Mouse (Mus musculus): ENCODE results near the gene Nosip. TPM values are rescaled to one million over a fixed set of nuclear protein-coding genes. Genes with fewer than 3 reads are reported as not detected.

Nosip gene
- total RNA-seq, 2 experiments from 2014 or later = 44.8 to 47.6 TPM

- intact Hi-C loops (cut with DNase I) = no loop called here
- DNase-seq = no peak
Measured at GRCm38 (mm10) chr7:45033722-45034359, 28.4 kb upstream of the Nosip start.

GRCm38 (mm10) chr7:45035631-45036030, 26.6 kb upstream of the Nosip start:
- no peak for DNase-seq
- intact Hi-C loops (cut with DNase I) = no loop called here

- DNase-seq = no peak
- intact Hi-C loops (cut with DNase I) = no loop called here
Measured at GRCm38 (mm10) chr7:45036702-45037101, 25.5 kb upstream of the Nosip start.

GRCm38 (mm10) chr7:45037720-45038361, 24.4 kb upstream of the Nosip start:
- peak; percentile 56 for DNase-seq
- intact Hi-C loops (cut with DNase I) = no loop called here

GRCm38 (mm10) chr7:45038411-45038810, 23.8 kb upstream of the Nosip start:
- no peak for DNase-seq
- intact Hi-C loops (cut with DNase I) = no loop called here

GRCm38 (mm10) chr7:45040851-45041250, 21.4 kb upstream of the Nosip start:
- no peak for DNase-seq
- intact Hi-C loops (cut with DNase I) = no loop called here

- DNase-seq = no peak
- intact Hi-C loops (cut with DNase I) = no loop called here
Measured at GRCm38 (mm10) chr7:45043307-45043706, 18.9 kb upstream of the Nosip start.

GRCm38 (mm10) chr7:45045741-45046140, 16.5 kb upstream of the Nosip start:
- intact Hi-C loops (cut with DNase I) = no loop called here
- no peak for DNase-seq

- intact Hi-C loops (cut with DNase I) = no loop called here
- DNase-seq = no peak
Measured at GRCm38 (mm10) chr7:45046853-45047350, 15.3 kb upstream of the Nosip start.

GRCm38 (mm10) chr7:45047491-45047890, 14.7 kb upstream of the Nosip start:
- intact Hi-C loops (cut with DNase I) = no loop called here

GRCm38 (mm10) chr7:45048001-45048890, 14.0 kb upstream of the Nosip start:
- intact Hi-C loops (cut with DNase I) = no loop called here

More at GRCm38 (mm10) chr7:45047491-45047890, 14.7 kb upstream of the Nosip start:
- DNase-seq = no peak

GRCm38 (mm10) chr7:45048923-45049657, 13.1 kb upstream of the Nosip start:
- no peak for DNase-seq

More at GRCm38 (mm10) chr7:45048001-45048890, 14.0 kb upstream of the Nosip start:
- no peak for DNase-seq

GRCm38 (mm10) chr7:45050945-45051600, 11.2 kb upstream of the Nosip start:
- peak; percentile 88 for DNase-seq
- intact Hi-C loops (cut with DNase I) = no loop called here

More at GRCm38 (mm10) chr7:45048923-45049657, 13.1 kb upstream of the Nosip start:
- intact Hi-C loops (cut with DNase I) = no loop called here

GRCm38 (mm10) chr7:45051601-45051974, 10.6 kb upstream of the Nosip start:
- intact Hi-C loops (cut with DNase I) = no loop called here
- no peak for DNase-seq

- DNase-seq = peak; percentile 55
- intact Hi-C loops (cut with DNase I) = no loop called here
Measured at GRCm38 (mm10) chr7:45052181-45052861, 9.9 kb upstream of the Nosip start.

GRCm38 (mm10) chr7:45052862-45053116, 9.4 kb upstream of the Nosip start, which contains the start of gene Prr12:
TSS of gene Prr12 (minus strand) at chr7:45052881.
- DNase-seq = no peak
- intact Hi-C loops (cut with DNase I) = no loop called here

GRCm38 (mm10) chr7:45053117-45053930, 8.9 kb upstream of the Nosip start:
- intact Hi-C loops (cut with DNase I) = no loop called here
- DNase-seq = peak; percentile 79

GRCm38 (mm10) chr7:45053931-45054510, 8.2 kb upstream of the Nosip start:
- peak; percentile 93 for DNase-seq
- intact Hi-C loops (cut with DNase I) = no loop called here

Data from left cerebral cortex, postnatal 4 days (tissue).